Mouse (Mus musculus) bone marrow macrophage, adult 2 months (primary cell): ENCODE measurements around the gene Znhit3.

Experiments used
- CTCF ChIP-seq: IDR thresholded peaks from 2 replicates; pipeline ENCODE4 v1.5.1; 2012; ENCODE audit warnings: low read depth, mild to moderate bottlenecking, low read length, moderate library complexity
- POLR2A ChIP-seq: IDR thresholded peaks from 2 replicates; pipeline ENCODE4 v1.6.1; 2012; ENCODE audit warnings: mild to moderate bottlenecking, low read depth, low read length, borderline replicate concordance

- TF ChIP-seq CTCF (no peak), POLR2A (no peak)
These were observed 23.4 kb upstream of the Znhit3 start for GRCm38 (mm10) chr11:84939508-84940053.
